Mouse (Mus musculus) neutrophil, adult 59 days (primary cell): ENCODE measurements around the gene BC049352. TPM values are rescaled to one million over a fixed set of nuclear protein-coding genes. Genes with fewer than 3 reads are reported as not detected.

Experiments used
- total RNA-seq, 2 experiments: library from RNA; stranded (reverse); gene quantifications; 1 replicate in 1 of 2; 2 replicates in 1 of 2; pipeline ENCODE4 v1.2.4; 2023

BC049352 gene
- total RNA-seq = under 1 TPM in 1 of 2 experiments, not detected in 1; 0.79 TPM

DNA sequence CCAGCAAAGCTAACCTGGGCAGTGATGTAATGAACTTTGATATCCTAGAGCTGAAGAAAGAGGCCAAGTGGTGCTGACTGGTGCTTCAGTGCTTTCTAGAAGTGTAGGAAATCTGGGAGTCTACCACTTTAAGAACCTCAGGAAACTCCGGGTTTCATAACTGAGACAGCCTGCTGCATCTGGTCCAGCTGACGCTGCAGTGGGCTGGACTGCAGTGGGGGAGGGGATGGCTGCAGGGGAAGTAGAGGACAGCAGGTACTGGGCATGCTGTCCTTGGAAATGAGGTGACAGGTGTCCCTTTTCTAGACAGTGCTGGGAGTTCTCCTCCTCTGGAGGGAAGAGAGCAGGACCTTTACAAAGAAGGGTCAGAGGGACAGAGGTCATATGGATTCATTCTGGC lies at the start of gene BC049352:
Gene BC049352 (plus strand): TSS at position 238 of the 400 bp plus-strand sequence.

DNA sequence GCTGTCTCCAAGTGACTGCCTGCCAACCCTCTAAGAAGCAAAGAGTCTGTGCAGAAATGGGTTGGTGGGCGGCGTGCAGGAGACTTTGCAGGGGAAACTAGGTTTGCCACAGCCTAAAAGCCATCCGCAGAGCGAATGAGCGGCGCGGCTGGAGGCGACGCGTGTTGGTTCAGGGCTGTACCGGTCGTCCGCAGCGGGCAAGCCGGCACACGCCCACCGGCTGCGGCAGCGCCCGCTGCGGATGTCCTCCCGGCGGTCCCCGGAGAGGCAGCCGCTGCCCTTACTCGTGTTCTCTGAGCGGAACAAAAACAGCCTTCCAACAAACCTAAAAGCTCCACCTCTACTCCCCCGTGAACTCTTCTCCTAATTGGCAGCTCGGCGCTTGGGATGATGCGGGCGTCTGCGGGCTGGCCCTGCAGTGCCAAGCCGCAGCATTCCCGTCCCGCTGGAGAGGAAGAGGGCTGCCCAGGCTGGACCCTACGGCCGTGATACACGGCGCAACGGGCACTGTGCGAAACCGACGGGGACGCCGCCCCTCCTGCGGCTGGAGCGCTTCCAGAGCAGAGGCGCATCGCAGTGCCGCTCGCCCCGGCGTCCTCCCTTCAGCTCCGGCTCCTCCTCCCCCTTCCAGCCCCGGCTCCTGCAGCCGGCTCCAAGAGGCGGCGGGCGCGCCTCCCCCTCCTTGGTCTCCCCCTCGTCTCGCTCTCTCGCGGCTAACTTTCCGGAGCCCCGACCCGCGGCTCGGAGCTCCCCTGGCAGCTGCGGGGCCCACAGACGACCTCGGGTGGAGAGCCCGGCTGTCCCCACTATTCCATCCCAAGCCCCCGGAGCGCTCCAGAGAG lies 43.4 kb upstream of the BC049352 start, which contains the start of gene Scn4b:
Gene Scn4b (plus strand): TSS at position 205 of the 842 bp plus-strand sequence.

DNA sequence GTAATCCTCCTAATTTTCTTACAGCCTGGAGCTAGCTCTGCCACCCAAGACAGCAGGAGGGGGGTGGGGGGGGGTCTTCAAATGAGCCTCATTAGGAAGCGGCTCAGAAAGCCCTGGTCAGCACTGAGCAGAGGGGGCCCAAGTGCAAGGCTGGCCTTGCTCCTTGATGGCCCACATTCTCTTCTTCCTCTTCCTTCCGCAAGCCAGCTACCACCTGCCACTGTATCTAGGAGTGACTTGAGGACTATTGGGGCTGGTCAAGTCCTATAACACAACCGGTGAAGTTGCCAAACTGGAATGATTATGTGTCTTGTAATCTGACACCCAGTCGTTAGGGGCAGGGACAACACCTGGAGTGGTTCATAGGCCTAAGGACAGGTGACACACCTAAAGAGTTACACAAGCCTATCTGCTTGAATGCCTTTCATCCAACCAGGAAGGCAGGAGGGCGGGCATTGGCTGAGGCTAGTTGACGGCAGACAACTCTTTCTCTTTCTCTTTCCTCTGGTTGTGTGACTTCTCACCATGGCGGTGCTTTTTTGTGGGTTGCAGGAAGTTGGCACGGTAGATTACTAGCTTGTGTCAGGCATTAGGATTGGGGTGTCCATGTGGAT lies 22.1 kb downstream of the BC049352 start, which contains the start of gene Tmprss4:
Gene Tmprss4 (minus strand): TSS at position 296 of the 614 bp plus-strand sequence.

DNA sequence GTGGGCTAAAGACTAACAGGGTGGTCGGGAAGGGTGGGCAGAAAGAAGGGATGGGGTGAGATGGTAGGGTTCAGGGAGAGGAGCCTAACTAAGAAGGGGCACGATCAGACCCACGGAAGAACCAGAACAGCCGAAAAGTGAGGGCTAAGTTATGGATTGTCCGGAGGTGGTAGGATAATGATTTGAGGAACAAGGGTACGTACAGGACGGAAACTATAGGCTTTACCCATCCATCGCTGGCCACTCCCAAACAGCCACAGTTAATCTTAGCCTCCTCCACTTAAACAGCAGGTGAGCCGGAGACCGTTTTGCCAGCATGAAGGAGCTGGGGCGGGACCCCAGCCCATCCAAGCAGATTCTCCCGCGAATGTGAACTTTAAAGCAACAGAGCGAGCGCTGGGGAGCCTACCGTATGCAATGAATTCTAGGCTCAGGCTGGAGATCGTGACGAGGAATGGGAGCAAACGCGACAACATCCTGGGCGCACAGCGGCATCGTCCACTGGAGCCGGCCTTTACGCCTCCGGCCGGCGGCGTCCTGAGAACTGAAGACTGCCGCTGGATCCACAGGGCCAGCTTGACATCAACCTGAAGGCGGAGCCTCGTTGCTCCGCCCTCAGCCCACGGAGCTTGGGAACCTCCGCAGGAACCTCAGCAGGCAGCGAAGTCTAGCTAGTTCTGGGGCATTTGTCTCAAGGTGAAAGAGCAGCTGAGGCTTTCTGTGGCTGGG lies 87.0 kb downstream of the BC049352 start, which contains the start of gene Il10ra:
Gene Il10ra (minus strand): TSS at position 553 of the 729 bp plus-strand sequence.

Other genes starting within 250 kb of the BC049352 start
- gene Ube4a, start 216.4 kb upstream of the BC049352 start, total RNA-seq = 10 to 100 TPM; 70.0 to 75.4 TPM
- 1 to 10 TPM; 1.0 to 1.3 TPM for gene Cd3g, start 201.6 kb upstream of the BC049352 start, total RNA-seq
- gene Cd3d, start 200.2 kb upstream of the BC049352 start, total RNA-seq = 100 to 1,000 TPM; 101 to 146 TPM
- under 1 TPM; 0.35 to 0.58 TPM for gene Cd3e, start 172.4 kb upstream of the BC049352 start, total RNA-seq
- gene Mpzl2, start 142.2 kb upstream of the BC049352 start, total RNA-seq = under 1 TPM; 0.11 to 0.44 TPM
- gene Mpzl3, start 126.8 kb upstream of the BC049352 start, total RNA-seq = 10 to 100 TPM in 1 of 2 experiments, 1 to 10 TPM in 1; 8.4 to 14.5 TPM
- 100 to 1,000 TPM in 1 of 2 experiments, 10 to 100 TPM in 1; 98.4 to 104 TPM for gene Jaml, start 102.8 kb upstream of the BC049352 start, total RNA-seq
- gene Scn2b, start 64.2 kb upstream of the BC049352 start, total RNA-seq = 1 to 10 TPM; 1.2 to 1.3 TPM
- under 1 TPM in 1 of 2 experiments, not detected in 1; 0.40 TPM for gene Scn4b, start 43.6 kb upstream of the BC049352 start, total RNA-seq
- under 1 TPM in 1 of 2 experiments, not detected in 1; 0.18 TPM for gene Tmprss4, start 22.1 kb downstream of the BC049352 start, total RNA-seq
- 10 to 100 TPM; 69.6 to 82.4 TPM for gene Il10ra, start 87.1 kb downstream of the BC049352 start, total RNA-seq
- not detected for gene Tmprss13, start 137.1 kb downstream of the BC049352 start, total RNA-seq
- gene Fxyd6, start 188.2 kb downstream of the BC049352 start, total RNA-seq = under 1 TPM in 1 of 2 experiments, not detected in 1; 0.46 TPM
- gene Fxyd2, start 217.7 kb downstream of the BC049352 start, total RNA-seq = not detected
- not detected for gene Dscaml1, start 244.6 kb downstream of the BC049352 start, total RNA-seq